Mouse (Mus musculus) urinary bladder, adult 18-20 months (tissue): ENCODE measurements around the gene Scd2.
"Not testable (repeated sequence)": the region's sequence is repeated elsewhere in the genome, so short reads cannot be mapped to it uniquely, and the experiment has no call there.

Source experiments
- DNase-seq, 2 experiments: peaks; one replicate each; pipeline ENCODE4 v3.0.0; 2022; ENCODE audit warnings: low spot score in 2 of 2, mixed read lengths in 2 of 2

The Scd2 gene

GRCm38 (mm10) chr19:44296186-44296585 lies 2.7 kb downstream of the Scd2 start:
- no peak for DNase-seq

- no peak for DNase-seq
These were observed 3.7 kb downstream of the Scd2 start for GRCm38 (mm10) chr19:44297068-44297760.

GRCm38 (mm10) chr19:44297862-44298261 lies 4.4 kb downstream of the Scd2 start:
- no peak for DNase-seq

- no peak for DNase-seq
These were observed 5.6 kb downstream of the Scd2 start for GRCm38 (mm10) chr19:44299078-44299477.

- DNase-seq = no peak
These were observed 6.4 kb downstream of the Scd2 start for GRCm38 (mm10) chr19:44299902-44300301.

GRCm38 (mm10) chr19:44300520-44300919 lies 7.0 kb downstream of the Scd2 start:
- DNase-seq = no peak

GRCm38 (mm10) chr19:44301176-44301575 lies 7.7 kb downstream of the Scd2 start:
- DNase-seq = no peak

GRCm38 (mm10) chr19:44301671-44302305 lies 8.3 kb downstream of the Scd2 start:
- no peak for DNase-seq

GRCm38 (mm10) chr19:44302901-44303300 lies 9.4 kb downstream of the Scd2 start:
- no peak for DNase-seq

GRCm38 (mm10) chr19:44303502-44303901 lies 10.0 kb downstream of the Scd2 start:
- DNase-seq = no peak

- no peak for DNase-seq
These were observed 10.9 kb downstream of the Scd2 start for GRCm38 (mm10) chr19:44304419-44304818.

GRCm38 (mm10) chr19:44304851-44305510 lies 11.5 kb downstream of the Scd2 start:
- DNase-seq = no peak

GRCm38 (mm10) chr19:44305701-44306100 lies 12.2 kb downstream of the Scd2 start:
- no peak for DNase-seq

- DNase-seq = no peak
These were observed 12.7 kb downstream of the Scd2 start for GRCm38 (mm10) chr19:44306171-44306570.

GRCm38 (mm10) chr19:44307101-44307914 lies 13.8 kb downstream of the Scd2 start:
- DNase-seq = no peak

GRCm38 (mm10) chr19:44307915-44308470 lies 14.5 kb downstream of the Scd2 start:
- DNase-seq = no peak

GRCm38 (mm10) chr19:44308611-44309246 lies 15.3 kb downstream of the Scd2 start:
- DNase-seq = no peak

GRCm38 (mm10) chr19:44309351-44310154 lies 16.1 kb downstream of the Scd2 start:
- no peak for DNase-seq

GRCm38 (mm10) chr19:44310155-44310575 lies 16.7 kb downstream of the Scd2 start:
- not testable (repeated sequence) for DNase-seq

GRCm38 (mm10) chr19:44310814-44311213 lies 17.3 kb downstream of the Scd2 start:
- no peak for DNase-seq
